Mouse (Mus musculus): Measurements from ENCODE around the gene Cers6. TPM values are rescaled to one million over a fixed set of nuclear protein-coding genes. Genes with fewer than 3 reads are reported as not detected.

Cers6 gene
- polyA plus RNA-seq, 1 experiment from 2014 or later = 21.5 TPM

- WGBS = 88% methylated on average over 1 of the region's 1 CpGs
- H3K9me3 ChIP-seq (ENCODE audit: control insufficient read depth) = no peaks in the 10 kb centered on the region
- H3K36me3 ChIP-seq (ENCODE audit: control insufficient read depth, insufficient read depth) = 0 out of 2 replicates have a peak, but pooled peaks cover 5% of the 10 kb centered on the region
- no peak overlapping the region for H3K27ac ChIP-seq (ENCODE audit: low read depth, low read length)
- ATAC-seq = no peak
- TF ChIP-seq CTCF (IDR thresholded peaks at IDR 0.05; ENCODE audit: low read depth) = no peak
- no peak overlapping the region for H3K9ac ChIP-seq (ENCODE audit: low read depth, low read length)
- no peaks in the 10 kb centered on the region for H3K27me3 ChIP-seq (replicated peaks; ENCODE audit: control insufficient read depth, insufficient read depth, low read length)
- no peak overlapping the region for H3K4me2 ChIP-seq (replicated peaks; ENCODE audit: low read depth)
- H3K4me3 ChIP-seq (ENCODE audit: low read depth, low read length) = no peak overlapping the region
- H3K4me1 ChIP-seq (replicated peaks; ENCODE audit: control insufficient read depth, insufficient read depth, low read length) = no peaks in the 10 kb centered on the region
Observed at GRCm38 (mm10) chr2:69118994-69119393, 257.8 kb downstream of the Cers6 start.

GRCm38 (mm10) chr2:69119718-69120117 is 258.5 kb downstream of the Cers6 start:
- Histone ChIP-seq H3K9me3 (ENCODE audit: control insufficient read depth) (no peaks in the 10 kb centered on the region), H3K27me3 (replicated peaks; ENCODE audit: control insufficient read depth, insufficient read depth, low read length) (no peaks in the 10 kb centered on the region), H3K4me2 (replicated peaks; ENCODE audit: low read depth) (no peak overlapping the region), H3K9ac (ENCODE audit: low read depth, low read length) (no peak overlapping the region), H3K4me1 (replicated peaks; ENCODE audit: control insufficient read depth, insufficient read depth, low read length) (no peaks in the 10 kb centered on the region), H3K27ac (ENCODE audit: low read depth, low read length) (no peak overlapping the region), H3K4me3 (ENCODE audit: low read depth, low read length) (no peak overlapping the region), H3K36me3 (ENCODE audit: control insufficient read depth, insufficient read depth) (0 out of 2 replicates have a peak, but pooled peaks cover 5% of the 10 kb centered on the region)
- ATAC-seq = no peak
- 62% methylated on average over 2 of the region's 2 CpGs for WGBS
- TF ChIP-seq CTCF (IDR thresholded peaks at IDR 0.05; ENCODE audit: low read depth) = no peak

GRCm38 (mm10) chr2:69121681-69122080 is 260.4 kb downstream of the Cers6 start:
- 87% methylated on average over 4 of the region's 4 CpGs for WGBS

GRCm38 (mm10) chr2:69125425-69125824 is 264.2 kb downstream of the Cers6 start:
- Histone ChIP-seq H3K9me3 (ENCODE audit: control insufficient read depth) (no peaks in the 10 kb centered on the region), H3K4me2 (replicated peaks; ENCODE audit: low read depth) (no peak overlapping the region), H3K4me3 (ENCODE audit: low read depth, low read length) (no peak overlapping the region), H3K36me3 (ENCODE audit: control insufficient read depth, insufficient read depth) (no peaks in the 10 kb centered on the region), H3K9ac (ENCODE audit: low read depth, low read length) (no peak overlapping the region), H3K4me1 (replicated peaks; ENCODE audit: control insufficient read depth, insufficient read depth, low read length) (no peaks in the 10 kb centered on the region), H3K27me3 (replicated peaks; ENCODE audit: control insufficient read depth, insufficient read depth, low read length) (no peaks in the 10 kb centered on the region), H3K27ac (ENCODE audit: low read depth, low read length) (no peak overlapping the region)
- no peak for TF ChIP-seq CTCF (IDR thresholded peaks at IDR 0.05; ENCODE audit: low read depth)
- ATAC-seq = no peak
- WGBS = 80% methylated on average over 3 of the region's 3 CpGs

More at GRCm38 (mm10) chr2:69121681-69122080, 260.4 kb downstream of the Cers6 start:
- Histone ChIP-seq H3K4me2 (replicated peaks; ENCODE audit: low read depth) (no peak overlapping the region), H3K9ac (ENCODE audit: low read depth, low read length) (no peak overlapping the region), H3K27ac (ENCODE audit: low read depth, low read length) (no peak overlapping the region), H3K36me3 (ENCODE audit: control insufficient read depth, insufficient read depth) (no peaks in the 10 kb centered on the region), H3K9me3 (ENCODE audit: control insufficient read depth) (no peaks in the 10 kb centered on the region), H3K4me1 (replicated peaks; ENCODE audit: control insufficient read depth, insufficient read depth, low read length) (no peaks in the 10 kb centered on the region), H3K27me3 (replicated peaks; ENCODE audit: control insufficient read depth, insufficient read depth, low read length) (no peaks in the 10 kb centered on the region), H3K4me3 (ENCODE audit: low read depth, low read length) (no peak overlapping the region)
- ATAC-seq = no peak
- no peak for TF ChIP-seq CTCF (IDR thresholded peaks at IDR 0.05; ENCODE audit: low read depth)

- H3K4me2 ChIP-seq (replicated peaks; ENCODE audit: low read depth) = no peak overlapping the region
- WGBS = 82% methylated on average over 7 of the region's 7 CpGs
- no peaks in the 10 kb centered on the region for H3K27me3 ChIP-seq (replicated peaks; ENCODE audit: control insufficient read depth, insufficient read depth, low read length)
- no peaks in the 10 kb centered on the region for H3K9me3 ChIP-seq (ENCODE audit: control insufficient read depth)
- TF ChIP-seq CTCF (IDR thresholded peaks at IDR 0.05; ENCODE audit: low read depth) = no peak
- peak; percentile 23; the same call in 1 of the 2 replicates for ATAC-seq
- no peaks in the 10 kb centered on the region for H3K36me3 ChIP-seq (ENCODE audit: control insufficient read depth, insufficient read depth)
- no peak overlapping the region for H3K9ac ChIP-seq (ENCODE audit: low read depth, low read length)
- H3K27ac ChIP-seq (ENCODE audit: low read depth, low read length) = no peak overlapping the region
- H3K4me3 ChIP-seq (ENCODE audit: low read depth, low read length) = no peak overlapping the region
- H3K4me1 ChIP-seq (replicated peaks; ENCODE audit: control insufficient read depth, insufficient read depth, low read length) = no peaks in the 10 kb centered on the region
Observed at GRCm38 (mm10) chr2:69128321-69128720, 267.1 kb downstream of the Cers6 start.

GRCm38 (mm10) chr2:69128921-69129395 is 267.7 kb downstream of the Cers6 start:
- no peak overlapping the region for H3K9ac ChIP-seq (ENCODE audit: low read depth, low read length)

More at GRCm38 (mm10) chr2:69128921-69129395, 267.7 kb downstream of the Cers6 start:
- H3K4me1 ChIP-seq (replicated peaks; ENCODE audit: control insufficient read depth, insufficient read depth, low read length) = no peaks in the 10 kb centered on the region
- H3K4me2 ChIP-seq (replicated peaks; ENCODE audit: low read depth) = no peak overlapping the region; the same call in 1 of the 2 replicates
- WGBS = 62% methylated on average over 10 of the region's 10 CpGs
- no peak overlapping the region for H3K27ac ChIP-seq (ENCODE audit: low read depth, low read length)
- no peak overlapping the region for H3K4me3 ChIP-seq (ENCODE audit: low read depth, low read length)
- no peaks in the 10 kb centered on the region for H3K27me3 ChIP-seq (replicated peaks; ENCODE audit: control insufficient read depth, insufficient read depth, low read length)
- H3K36me3 ChIP-seq (ENCODE audit: control insufficient read depth, insufficient read depth) = no peaks in the 10 kb centered on the region
- H3K9me3 ChIP-seq (ENCODE audit: control insufficient read depth) = no peaks in the 10 kb centered on the region
- no peak for ATAC-seq
- TF ChIP-seq CTCF (IDR thresholded peaks at IDR 0.05; ENCODE audit: low read depth) = no peak
